Mouse (Mus musculus): ENCODE results near the gene Serpine1.

Gene Serpine1

GRCm38 (mm10) chr5:137095135-137095534 is 23.1 kb upstream of the Serpine1 start:
- DNase-seq: no peak

DNA sequence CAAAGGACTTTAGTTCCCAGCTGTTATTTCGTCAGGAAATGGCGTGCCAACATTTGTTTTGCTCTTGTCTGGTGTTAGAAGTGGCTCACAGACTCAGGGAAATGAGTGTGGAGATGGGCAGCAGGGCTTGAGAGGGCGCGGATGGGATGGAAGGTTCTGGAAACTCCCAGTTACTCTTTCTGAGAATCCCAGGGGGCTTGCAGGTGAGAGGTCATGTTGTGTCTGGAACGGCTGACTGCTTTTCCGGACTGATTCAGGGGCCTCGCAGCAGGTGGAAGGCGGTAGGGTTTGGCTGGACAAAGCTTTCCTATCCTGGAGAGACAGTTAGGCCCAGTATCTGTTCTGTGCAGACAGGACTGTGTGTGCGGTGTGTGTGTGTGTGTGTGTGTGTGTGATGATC is 21.7 kb upstream of the Serpine1 start:
- DNase-seq: peak; percentile 67

GRCm38 (mm10) chr5:137091560-137091959 is 19.5 kb upstream of the Serpine1 start:
- no peak for DNase-seq

DNA sequence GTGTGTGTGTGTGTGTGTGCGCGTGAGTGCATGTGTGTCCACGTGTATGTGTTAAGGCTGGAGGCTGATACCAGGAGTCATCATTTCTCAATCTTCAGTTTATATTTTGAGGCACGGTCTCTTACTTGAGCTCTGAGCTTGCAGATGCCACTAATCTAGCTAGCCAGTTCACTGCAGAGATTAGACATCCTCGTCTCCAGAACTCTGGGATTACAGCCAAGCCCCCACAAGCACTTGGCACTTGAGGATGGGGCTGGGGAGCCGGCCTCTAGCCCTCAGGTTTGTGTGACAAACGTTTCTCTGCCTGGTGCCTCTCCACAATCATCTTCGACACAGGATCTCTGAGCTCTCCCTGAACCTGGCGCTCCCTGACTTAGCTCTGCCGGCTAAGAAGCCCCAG is 18.8 kb upstream of the Serpine1 start:
- DNase-seq: no peak

DNA sequence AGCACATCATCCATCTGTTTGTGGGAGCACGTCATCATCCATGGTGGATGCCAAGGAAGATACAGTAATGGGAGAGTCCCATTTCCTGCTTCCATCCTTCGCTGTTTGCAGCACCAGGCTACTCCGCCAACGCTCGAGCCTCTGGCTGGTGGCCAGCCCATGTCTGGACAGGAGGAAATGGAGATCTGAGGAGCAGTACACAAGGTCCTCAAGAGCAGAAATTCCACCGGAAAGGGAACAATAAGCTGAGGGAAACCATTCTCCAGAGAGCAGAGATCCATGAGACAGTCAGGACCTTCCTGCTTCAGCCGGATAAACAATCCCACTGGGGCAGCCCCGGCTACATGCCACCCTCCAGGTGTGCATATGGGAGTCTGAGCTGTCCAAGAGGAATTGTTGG is 15.3 kb upstream of the Serpine1 start:
- DNase-seq: peak; percentile 87

DNA sequence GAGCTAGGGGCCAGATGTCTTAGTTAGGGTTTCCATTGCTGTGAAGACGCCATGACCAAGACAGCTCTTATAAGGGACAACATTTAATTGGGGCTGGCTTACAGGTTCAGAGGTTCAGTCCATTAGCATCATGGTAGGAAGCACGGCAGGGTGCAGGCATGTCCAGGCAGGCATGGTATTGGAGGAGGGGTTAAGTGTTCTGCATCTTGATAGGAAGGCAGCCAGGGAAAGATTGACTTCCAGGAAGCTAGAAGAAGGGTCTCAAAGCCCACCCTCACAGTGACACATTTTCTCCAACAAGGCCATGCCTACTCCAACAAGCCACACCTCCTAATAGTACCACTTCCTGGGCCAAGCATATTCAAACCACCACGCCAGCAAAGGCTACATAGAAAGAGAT is 13.7 kb upstream of the Serpine1 start:
- DNase-seq: no peak

DNA sequence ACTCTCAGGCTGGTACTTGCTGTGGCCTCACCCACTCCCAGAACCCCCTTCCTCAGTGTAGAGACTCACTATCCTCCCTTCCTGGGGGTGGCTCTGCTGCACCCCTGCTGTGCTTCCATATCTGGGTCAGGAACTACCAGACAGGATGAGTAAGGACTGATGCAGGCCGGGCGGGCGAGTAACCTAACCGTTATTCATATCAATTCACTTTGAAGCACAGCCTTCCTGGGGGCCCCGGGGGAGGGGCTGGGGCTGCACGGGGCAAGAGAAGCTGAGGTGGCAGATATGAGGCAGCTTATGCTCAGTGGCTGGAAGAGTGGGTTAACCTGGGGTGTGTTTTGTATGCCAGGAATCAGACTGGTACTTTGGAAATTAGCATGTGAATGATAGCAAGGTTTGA is 13.0 kb upstream of the Serpine1 start:
- no peak for DNase-seq

- no peak for DNase-seq
These were observed 11.0 kb upstream of the Serpine1 start for GRCm38 (mm10) chr5:137083051-137083450.

- peak; percentile 58 for DNase-seq
These were observed 7.8 kb upstream of the Serpine1 start for GRCm38 (mm10) chr5:137079849-137080248.

DNA sequence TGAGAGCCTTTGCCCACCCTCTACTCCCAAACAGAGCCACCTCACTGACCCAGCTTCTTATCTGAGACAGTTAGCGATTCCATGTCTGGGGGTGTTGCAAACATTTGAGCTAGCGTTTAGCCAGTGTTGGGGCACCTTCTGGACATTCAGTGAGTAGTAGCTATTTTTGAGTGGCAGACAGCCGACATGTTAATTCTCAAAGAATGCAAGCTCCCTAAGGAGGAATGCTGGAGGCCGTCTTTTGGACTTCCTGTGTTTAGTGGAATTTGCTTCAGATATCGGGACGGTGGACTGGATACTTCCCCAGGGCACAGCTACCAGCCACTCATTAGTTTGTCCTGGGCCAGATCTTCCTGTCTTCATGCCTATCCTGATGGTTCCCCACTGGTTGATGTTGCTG is 6.5 kb upstream of the Serpine1 start:
- peak; percentile 30 for DNase-seq

GRCm38 (mm10) chr5:137078041-137078440 is 6.0 kb upstream of the Serpine1 start:
- no peak for DNase-seq

DNA sequence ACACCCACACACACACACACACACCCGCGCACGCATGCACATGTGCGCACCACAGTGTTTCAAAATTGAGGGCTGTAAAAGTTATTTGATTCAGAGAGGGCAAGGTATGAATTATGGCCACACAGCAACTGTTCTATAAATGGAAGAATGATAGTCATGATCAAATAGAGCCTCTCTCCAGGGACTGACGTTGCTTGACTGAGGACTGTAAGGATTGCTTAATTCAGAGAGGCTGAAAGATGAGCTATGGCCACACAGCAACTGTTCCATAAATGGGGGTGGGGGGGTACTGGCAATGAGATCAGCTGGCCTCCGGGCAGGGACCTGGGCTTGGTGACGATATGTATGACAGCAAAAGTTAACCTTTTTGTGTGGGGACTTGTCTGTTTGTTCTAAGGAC is 5.1 kb upstream of the Serpine1 start:
- no peak for DNase-seq

DNA sequence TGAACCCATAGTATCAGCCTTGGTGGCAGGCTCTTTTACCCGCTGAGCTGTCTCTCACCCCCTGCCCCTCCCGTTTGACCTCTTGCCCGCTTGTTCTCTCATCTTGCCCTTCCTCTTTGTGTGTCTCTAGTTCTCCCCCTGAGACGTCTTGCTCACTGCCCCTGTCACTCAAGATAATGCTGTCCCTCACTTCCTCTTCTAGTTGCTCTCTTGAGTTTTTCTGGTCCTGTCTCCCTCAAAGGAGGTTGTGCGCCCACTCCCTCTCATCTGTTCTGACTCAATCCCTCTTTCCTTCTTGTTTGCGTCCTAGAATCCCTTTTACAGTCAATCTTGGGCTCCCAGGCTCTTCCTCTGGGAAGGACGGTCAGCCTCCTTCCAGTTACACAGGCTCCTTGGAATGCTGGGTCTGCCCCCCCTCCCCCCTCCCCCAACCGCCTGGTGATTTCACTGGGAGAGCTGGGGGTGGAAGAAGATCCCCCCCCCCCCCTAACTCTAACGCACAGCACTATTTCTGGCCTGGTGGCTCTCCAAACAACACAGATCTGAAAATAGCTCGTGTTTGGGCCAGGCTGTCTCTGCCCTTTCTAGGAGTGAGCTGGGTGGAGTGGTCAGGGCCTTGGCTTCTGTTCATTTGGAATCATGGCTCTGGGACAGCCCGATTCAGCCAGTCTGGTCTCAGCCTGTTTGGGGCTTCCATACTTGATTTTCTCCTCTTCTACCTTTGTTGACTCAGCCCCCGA is 4.3 kb upstream of the Serpine1 start:
- DNase-seq: peak; percentile 52

- no peak for DNase-seq
These were observed 3.7 kb upstream of the Serpine1 start for GRCm38 (mm10) chr5:137075726-137076125.

DNA sequence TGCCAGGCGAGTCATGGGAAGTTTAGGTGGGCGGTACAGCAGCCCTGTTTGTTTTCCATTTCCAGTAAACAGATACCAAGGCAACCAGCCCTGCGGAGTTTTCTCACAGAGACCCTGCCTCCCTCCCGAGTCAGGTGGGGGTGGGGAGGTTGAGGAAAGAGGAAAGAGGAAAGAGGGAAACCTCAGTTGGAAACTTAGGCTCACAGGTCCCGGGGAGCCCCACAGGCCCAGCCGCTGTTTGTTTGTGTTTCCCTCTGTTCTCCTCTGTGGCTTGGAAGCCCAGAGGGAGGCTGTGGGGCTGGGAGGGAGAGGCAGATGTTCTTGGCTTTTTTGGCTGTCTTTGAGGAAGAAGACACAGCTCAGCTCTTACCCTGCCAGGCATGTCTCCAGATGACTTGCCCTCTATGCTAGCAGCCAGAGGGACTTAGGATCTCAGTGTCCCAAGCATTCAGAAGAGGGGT is 2.2 kb upstream of the Serpine1 start:
- peak; percentile 40 for DNase-seq

- no peak for DNase-seq
These were observed 1.1 kb upstream of the Serpine1 start for GRCm38 (mm10) chr5:137073141-137073540.

DNA sequence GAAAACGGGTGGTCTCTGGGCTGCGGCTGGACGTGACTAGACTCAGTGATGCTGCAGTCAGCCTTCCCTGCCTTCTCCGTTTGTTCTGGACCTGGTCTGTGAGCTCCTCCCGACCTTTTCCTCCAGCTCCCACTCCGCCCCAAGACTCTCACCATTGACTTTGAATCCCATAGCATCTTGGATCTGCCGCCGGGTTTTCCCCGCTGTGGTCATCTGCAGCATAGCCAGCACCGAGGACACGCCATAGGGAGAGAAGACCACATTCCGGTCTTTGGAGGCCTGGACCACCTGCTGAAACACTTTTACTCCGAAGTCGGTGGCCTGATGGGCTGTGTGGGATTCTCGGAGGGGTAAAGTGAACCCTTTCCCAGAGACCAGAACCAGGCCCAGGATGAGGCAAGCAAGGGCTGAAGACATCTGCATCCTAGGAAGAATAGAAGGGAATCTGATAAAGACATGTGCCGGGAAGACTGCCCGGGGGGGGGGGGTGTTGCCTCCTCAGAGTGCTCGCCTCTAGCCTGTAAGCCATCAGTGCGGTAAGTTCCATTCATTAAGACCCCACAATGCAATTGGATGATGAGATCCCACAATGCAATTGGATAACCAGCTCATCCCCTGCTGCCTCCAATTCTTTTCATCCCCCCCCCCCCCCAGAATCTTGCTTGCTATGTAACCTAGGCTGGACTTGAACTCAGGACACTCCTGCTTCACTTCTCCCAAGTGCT is 1.0 kb downstream of the Serpine1 start:
- DNase-seq: no peak

DNA sequence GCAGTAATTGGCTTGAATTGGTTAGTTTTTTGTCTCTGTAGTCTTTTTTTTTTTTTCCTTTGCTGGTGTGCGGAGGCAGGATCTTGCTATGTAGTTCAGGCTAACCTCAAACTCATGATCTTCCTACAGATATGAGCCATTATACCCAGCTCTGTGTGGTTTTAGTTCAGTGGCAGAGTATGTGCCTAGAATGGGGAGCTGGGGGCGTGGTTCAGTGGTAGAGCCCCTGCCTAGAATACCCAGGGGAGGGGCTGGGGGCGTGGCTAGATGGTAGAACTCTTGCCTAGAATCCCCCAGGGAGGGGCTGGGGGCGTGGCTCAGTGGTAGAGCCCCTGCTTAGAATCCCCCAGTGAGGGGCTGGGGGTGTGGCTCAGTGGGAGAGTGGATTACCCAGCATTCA is 3.4 kb downstream of the Serpine1 start:
- no peak for DNase-seq

DNA sequence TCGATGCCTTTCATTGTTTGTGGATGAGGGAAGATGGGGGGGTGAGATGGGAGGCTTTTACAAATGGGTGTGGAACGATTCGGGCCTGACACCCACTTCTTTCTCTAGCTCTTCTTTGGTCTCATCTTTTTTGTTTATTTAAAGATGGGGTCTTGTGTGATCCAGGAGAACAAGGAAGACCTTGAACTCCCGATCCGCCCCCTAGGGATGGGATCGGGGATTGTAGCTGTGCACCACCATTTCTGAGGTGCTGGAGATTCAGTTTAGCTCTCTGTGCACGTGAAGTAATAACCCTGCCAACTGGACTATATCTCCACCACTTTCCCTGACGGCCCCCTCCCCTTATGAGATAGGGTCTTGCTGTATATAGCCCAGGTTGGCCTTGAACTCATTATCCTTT is 6.1 kb downstream of the Serpine1 start:
- DNase-seq: no peak

DNA sequence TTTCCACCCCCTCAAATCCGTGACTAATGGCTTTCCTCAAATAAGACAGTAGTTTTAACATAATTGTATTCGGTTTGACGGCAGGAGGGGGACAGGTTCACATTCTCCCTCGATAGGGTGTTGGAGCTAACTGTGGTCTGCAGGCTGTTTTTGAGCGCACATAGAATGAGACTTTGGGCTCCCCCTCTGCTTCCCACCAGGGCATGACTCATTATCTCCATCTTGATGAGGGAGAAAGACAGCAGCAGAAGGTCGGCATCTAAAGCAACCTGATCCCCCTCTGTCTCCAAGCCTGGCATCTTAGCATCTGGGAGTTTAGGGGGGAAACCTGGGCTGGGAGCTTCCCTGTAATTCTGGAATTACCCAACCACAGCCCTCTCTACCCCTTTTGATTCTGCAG is 6.6 kb downstream of the Serpine1 start:
- no peak for DNase-seq

DNA sequence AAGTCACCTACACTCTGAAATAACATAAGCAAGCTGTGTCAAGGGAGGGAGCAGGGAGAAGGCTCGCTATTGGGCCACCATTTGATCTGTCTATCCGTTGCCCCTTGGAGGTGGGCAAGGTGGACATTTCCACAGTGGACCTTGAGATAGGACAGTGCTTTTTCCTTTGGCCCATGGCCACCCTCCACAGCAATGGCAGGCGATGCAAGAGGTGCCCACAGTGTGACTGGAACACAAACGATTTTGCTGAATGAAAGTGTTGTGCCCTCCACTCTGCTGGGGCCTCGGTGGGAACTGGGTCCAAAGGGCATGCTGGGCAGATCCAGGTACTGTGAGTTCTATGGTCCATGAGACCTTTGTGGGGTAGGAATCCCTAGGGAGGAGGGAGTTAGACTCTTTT is 9.5 kb downstream of the Serpine1 start:
- no peak for DNase-seq

DNA sequence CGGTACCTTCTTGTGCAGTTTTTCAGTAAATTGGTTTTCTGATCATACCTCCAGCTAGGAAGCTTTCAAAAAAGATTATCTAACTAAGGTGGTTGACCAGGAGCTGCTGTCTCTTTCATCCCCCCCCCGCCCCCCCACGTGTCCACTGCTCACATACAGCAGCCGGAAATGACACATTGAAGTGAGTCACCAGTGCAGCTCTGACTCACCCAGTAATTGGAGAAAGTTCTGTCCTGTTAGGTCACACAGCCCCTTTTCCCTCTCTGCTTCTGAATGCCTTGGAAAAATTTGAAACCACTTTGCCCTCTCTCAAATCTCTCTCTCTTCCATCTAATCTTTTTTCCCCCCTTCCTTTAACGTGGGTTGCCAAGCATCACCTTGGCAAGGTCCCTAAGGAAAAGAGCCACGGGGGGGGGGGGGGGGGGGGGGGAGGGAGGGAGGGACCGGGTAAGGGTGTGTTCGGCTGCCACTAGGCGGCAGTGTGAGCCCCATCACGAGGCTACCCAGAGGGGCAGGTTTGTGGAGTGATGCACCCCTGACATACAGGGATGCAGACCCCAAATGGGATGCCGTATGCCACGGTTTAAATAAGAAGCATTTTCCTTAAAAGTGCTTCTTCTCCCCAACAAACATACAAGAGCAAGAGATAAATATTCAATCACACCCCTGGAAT is 10.1 kb downstream of the Serpine1 start:
- peak; percentile 78 for DNase-seq

- no peak for DNase-seq
These were observed 17.2 kb downstream of the Serpine1 start for GRCm38 (mm10) chr5:137054873-137055272.

GRCm38 (mm10) chr5:137054299-137054698 is 17.8 kb downstream of the Serpine1 start:
- no peak for DNase-seq
